Mouse (Mus musculus) retina, adult 2 months (tissue): ENCODE measurements around the gene Usp15.

Experiments
- DNase-seq: peaks from one replicate; pipeline ENCODE4 v3.0.0-alpha.2; 2012; ENCODE audit warnings: low read depth, low spot score

The Usp15 gene

DNA sequence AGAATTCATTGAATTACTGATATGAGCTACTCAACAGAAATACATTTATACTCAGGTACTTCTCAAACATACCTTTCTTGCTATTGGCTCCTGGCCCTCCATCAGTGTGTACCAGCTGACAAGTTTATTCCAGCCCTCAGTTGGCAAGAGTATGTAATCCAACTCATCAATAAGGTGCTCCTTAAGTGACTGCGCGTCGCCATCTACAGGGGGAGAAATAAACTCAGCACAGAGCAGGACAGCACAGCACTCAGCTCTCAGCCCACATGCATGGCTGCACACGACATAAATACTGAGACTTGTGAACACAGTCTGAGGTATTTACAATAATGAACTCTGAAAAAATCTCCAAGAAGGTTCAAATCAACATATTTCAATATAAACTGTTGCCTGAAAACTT is 21.0 kb downstream of the Usp15 start:
- no peak for DNase-seq

DNA sequence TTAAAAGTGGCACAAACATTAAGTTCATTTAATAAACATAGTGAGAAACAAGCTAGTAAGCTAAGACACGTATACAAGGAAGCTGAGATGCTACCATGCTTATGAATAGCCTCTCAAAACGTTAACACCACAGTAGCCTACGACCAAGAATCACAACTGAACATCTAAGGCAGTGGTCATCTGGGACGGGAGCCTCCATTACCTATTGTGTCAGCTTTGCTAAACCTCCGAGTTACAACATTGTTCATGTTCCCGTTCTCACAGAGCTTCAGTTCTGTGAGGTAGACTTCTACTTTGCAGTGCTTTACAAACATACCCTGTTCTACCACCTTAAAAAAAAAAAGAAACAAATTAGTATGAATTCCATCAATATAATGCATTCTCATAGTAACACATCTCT is 25.9 kb downstream of the Usp15 start:
- no peak for DNase-seq

DNA sequence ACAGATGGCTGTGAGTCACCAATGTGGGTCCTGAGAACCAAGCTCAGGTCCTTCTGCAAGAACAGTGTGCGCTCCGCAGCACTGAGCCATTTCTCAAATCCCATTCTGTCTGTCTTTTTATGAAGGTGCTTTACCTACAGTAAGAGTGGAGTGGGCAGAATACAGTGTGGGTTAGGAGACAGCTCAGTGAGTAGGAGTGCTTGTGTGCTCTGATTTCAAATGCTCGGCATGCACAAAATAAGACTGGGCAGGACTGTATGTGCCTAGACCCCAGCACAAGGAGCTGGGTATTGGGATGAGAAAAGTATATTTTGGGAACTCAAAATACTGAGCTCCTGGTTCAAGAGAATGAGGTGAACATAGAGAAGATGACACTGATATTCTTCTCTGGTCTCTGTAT is 31.3 kb downstream of the Usp15 start:
- no peak for DNase-seq

DNA sequence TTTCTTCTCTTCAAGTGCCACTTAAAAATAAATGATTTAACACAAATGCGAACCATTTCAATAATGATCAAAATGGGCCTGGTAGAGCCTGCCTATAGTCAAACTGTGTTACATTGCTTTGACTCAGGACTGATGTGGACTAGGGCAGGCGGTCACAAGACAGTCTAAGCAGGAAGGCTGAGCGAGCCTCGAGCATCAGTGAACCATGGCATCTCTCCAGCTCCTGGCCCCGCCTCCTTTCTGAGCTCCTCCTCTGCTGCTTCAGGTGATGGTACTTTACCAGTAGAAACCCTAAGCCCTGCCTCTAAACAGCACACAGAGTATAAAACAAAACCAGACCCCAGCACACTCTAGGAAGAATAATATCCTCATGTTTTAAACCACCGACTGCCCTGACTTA is 36.3 kb downstream of the Usp15 start:
- DNase-seq: no peak

DNA sequence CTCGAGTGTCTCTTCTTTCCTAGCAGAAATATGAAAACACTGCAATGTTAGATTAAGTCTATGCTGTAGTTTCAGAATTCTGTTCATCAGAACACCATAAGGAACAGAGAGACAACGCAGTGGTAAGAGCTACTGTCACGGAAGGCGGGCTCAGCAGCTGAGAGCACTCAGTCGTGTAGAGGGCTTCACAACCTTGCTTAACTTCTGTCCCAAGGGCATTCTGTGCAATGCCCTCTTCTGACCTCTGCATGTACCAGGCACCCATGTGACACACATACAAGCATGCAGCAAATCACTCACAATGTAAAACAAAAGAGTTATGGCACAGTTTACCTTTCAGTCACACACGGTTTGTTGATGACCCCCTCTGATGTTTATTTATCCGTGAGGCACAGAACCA is 37.5 kb downstream of the Usp15 start:
- no peak for DNase-seq

DNA sequence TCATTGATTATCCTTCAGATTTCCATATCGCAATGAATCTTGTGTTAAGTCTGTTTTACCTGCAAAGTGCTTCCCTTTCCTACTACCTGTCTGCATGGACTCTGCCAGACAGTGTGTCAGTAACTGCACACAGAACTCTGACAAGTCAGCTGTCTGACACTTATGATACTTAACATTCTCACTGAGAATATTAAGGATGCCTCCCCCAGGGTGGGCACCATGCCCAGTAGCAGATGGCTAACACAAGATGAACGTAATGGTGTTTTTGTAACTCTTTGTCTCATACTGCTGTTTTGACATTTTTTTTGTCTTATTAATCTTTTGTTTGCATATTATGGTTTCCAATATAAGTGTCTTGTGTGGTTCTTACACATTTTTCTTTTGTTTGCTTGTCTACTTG is 40.4 kb downstream of the Usp15 start:
- DNase-seq: no peak

DNA sequence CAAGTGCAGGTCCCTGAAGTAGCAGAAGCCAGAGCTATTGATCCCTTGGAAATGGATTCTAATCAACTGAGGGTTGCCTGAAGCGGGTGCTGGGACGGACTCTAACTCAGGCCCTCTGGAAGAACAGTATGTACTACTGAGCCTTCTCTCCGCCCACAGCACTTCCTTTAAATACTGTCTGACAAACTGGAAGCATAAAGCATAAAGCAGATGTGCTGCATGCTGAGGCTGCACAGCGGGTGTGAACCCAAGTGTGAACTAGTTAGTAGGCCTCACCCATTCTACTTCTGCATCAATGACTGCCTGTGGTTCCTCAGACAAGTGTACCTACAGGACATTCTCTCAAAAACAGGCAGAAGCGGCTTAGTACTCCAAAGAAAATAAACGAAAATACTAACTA is 41.0 kb downstream of the Usp15 start:
- DNase-seq: no peak

DNA sequence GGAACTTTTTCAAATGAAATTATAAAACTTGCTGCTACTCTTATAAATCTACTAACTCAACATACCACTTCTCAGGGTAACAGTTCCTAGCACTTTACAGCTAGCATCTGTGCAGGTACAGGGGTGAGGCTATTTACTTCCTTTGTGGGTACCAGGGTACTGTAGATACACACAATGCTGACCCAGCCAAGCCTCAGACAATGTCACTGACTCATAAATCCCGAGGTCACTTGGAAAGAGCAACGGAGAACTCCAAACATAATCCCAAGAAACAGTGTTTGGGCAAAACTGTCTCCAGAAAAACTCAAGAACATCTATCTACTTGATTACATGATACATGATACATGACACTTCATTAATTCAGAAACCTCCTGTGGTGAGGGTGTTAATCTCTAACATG is 43.5 kb downstream of the Usp15 start:
- DNase-seq: no peak

DNA sequence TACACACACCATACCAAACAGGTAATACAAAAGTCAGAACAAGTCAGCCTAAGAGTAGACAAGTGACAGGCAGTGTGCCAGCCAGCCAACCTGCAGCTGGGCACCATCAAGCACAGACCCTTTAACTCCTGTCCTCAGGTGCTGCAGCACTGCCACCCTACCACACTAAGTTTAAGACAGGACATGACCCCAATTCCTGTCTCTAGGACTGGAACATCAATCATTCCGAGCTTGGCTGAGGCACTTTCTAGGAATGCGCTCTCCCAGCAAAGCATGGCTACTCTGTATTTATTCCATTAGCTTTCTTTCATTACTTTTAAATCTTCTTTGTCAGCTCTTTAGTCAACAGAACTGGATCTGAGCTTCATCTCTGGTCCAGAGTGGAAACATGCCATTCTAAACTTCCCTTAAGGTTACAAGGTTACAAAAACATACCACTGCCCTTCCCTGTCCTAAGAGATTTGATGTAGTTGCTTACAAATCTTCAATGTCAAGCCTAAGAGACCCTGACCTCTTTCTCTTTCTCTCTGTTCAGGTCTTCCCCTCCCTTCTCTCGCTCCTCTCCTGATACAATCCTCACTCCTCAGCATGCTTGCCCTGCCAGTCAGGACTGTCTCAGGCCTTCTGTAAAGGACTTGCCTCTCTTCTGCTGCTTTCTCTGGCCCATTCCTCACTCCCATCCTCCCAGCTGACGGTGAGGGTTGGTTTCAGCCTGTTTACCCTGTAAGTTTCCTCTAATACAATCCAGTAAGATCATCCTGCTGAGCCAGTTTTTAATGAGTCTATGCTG is 48.6 kb downstream of the Usp15 start:
- no peak for DNase-seq

DNA sequence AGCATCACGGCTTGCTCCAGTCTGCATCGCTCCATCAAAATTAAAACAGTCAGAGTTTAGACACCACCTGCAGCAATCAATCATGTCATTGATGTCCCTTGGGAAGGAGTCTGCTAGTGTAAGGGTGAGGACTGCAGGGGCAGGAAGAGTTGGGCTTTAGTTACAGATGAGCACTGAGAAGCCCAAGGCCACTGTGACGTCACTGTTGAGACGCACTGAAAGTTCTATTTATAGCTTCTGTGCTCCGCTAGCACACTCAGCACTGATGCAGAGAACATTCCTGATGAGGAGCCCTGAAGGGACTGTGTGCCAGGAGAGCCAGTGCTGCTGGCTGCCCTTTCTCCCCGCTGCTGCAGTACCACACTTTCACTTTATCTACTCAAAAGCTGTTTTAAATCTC is 49.6 kb downstream of the Usp15 start:
- DNase-seq: no peak

DNA sequence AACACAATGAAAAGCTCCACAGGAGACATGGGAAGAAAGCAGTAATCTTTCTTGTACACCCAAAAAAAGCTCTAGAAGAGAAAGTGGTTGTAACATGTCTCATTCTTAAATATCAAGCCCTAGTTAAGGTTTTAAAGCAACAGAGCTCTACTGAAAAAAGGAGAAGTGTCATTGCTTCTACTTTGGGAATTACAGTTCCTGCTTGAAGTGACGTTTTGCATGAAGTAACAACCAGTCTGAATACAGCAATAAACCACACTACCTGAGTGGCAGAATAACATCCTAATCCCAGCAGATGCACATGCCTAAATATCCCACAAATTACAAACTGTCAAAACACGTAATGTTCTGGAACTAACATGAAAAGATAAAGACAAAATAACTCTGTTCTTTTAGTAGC is 50.4 kb downstream of the Usp15 start:
- DNase-seq: no peak

DNA sequence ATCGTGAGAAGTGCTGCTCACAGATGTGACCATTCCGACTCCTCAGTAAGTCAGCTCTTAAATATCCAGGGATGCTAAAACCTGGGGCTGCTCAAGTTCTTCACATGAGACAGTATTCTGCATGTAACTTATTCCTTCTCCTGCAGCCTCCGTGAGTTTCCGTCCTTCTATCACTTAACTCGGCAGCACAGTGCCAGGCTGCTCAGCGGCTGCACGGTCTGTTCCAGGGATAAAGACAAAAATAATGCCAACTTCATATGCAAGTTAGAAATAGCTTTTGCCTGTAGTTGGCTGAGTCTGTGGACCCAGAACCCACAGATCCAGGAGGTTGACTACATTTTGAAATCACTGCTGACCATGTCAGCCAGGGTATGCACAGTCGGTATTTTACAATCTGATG is 52.5 kb downstream of the Usp15 start:
- DNase-seq: no peak

DNA sequence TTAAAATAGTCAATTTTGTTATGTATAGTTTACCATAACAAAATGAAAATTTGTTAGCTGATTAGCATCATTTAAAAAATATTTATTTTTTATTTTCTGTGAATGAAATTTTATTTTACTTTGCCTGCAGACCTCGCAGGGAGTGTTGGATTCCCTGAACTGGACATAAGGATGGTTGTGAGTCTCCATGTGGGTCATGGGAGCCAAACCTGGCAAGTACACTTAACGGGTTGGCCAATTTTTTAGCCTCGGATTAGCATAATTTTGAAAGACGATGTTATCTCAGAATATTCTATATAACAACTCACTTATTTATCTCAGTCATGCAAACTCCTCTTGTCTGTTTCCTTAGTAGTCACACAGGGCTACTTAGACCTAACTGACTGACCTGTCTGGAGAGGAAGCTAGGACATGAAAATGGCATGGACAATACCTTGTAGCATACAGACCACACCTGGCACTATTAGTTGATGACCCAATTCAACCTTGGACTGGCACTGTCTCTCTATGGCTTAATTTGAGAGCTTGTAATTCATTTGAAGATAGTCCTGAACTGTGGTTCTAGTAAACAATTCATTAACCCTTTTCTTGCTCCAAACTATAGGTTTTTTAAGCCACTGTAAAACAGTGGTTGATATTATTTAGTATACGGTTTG is 54.3 kb downstream of the Usp15 start:
- no peak for DNase-seq

DNA sequence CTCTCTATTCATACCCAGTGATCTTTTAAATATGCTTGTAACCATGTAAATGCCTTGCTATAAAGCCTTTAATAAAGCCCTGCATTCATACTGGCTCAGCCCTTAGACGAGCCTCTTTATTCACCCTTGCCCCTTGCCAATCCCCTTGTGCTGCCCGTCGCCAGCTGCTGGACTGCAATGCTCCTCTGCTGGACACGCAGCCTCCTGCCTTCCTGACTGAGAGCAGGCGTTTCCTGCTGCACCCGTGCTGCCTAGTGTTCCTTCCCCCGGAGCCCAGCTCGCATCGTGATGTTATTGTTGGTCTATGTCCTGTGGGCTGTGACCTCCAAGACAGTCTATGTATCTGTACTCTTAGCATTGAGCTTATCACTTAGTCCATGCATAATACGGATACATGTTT is 61.0 kb downstream of the Usp15 start:
- DNase-seq: no peak

DNA sequence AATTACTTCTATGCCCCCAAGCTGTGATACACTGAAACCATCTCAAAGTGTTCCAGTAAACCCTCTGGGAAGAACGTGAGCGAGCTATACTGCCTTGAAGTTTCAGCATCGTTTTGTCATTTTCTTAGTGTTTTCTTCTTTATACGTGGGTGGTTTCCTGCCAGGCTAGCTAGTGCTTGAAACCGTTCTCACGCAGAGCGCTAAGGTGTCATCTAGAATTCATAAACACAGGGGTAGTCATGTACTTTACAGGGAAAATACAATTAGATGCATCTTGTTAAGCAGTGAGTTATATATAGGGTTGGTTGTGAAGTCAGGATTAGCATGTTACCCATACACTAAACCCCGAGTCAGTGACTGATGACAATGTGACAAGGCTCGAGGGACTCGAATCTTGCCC is 65.3 kb downstream of the Usp15 start:
- DNase-seq: no peak

DNA sequence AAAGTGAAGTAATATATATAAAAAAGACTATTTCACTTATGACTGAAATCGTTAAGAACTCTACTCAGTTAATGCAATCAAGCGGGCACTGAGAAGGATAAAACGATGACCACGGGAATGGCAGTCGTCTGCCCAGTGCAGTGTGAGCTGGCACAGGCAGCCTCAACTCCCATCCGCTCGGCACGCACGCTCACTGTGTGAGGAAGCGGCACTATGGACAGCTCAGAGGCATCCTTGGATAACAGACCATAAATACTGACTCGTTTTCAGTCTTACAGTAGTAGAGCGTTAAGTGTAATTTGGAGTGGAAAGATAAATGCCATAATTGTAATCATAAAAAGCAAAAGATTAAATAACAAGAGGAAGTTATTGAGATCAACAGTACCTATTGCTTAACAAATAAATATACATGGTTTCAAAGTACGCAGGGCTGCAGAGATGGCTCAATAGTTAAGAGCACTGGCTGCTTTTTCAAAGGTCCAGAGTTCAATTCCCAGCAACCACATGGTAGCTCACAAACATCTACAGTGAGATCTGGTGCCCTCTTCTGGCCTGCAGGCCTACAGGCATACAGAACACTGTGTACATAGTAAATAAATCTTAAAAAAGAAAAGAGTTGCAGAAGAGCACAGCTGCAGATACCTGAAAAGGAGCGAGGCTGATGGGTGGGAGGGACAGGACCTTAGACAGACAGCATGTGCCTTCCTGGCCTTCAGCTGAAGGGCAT is 76.0 kb downstream of the Usp15 start:
- DNase-seq: no peak

DNA sequence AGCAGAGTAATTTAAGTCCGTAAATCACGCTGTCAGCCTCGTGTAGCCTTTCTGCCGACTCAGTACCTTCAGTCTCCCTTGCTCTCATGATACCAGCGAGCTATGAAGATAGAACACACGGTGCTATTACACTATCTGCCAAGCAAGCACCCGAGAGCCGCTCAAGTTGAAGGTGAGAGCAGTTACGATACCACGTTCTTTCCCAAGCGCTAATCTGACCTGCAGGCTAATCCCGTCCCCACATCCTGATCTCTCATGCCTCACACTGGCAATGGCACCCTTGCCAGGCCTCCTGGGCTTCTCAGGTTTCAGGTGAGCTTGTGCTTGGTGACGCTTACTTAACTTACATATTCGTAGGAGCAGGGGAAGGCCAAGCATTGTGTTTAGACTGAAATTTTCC is 79.9 kb downstream of the Usp15 start:
- no peak for DNase-seq

DNA sequence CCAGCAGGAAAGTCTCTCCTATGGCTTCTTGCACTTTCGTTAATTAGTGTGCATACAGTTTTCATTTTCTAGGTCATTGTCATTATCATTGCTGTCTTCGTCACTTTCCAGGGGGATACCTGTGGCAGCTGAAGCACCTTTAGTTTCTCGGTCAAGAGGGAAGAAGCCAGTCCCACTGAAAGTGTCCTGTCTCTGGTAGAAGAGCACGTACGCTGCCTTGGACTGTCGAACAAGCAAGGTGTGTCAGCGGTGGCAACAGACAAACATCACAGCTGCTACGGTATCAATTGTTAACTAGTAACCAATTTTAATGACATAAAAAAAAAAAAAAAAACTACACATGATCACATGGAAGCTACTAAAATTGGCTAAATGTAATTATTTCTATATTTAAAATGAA is 83.3 kb downstream of the Usp15 start:
- DNase-seq: no peak

DNA sequence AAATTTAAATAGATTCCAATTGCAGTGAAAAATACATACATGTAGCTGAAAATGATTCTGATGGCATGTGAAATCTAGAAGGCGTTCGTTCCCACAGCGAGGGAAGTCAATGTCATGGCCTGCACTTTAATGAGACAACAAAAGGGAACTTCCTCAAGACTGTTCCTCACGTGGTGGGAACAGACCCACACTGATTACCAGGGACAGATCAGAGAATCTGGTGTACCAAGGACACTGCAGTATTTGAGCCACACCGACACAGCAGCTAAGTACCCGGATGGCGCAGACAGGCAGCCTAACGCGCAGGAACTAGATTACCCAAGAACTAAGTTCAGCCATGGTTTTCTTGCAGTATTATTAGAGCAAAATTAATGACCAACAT is 84.0 kb downstream of the Usp15 start:
- no peak for DNase-seq

DNA sequence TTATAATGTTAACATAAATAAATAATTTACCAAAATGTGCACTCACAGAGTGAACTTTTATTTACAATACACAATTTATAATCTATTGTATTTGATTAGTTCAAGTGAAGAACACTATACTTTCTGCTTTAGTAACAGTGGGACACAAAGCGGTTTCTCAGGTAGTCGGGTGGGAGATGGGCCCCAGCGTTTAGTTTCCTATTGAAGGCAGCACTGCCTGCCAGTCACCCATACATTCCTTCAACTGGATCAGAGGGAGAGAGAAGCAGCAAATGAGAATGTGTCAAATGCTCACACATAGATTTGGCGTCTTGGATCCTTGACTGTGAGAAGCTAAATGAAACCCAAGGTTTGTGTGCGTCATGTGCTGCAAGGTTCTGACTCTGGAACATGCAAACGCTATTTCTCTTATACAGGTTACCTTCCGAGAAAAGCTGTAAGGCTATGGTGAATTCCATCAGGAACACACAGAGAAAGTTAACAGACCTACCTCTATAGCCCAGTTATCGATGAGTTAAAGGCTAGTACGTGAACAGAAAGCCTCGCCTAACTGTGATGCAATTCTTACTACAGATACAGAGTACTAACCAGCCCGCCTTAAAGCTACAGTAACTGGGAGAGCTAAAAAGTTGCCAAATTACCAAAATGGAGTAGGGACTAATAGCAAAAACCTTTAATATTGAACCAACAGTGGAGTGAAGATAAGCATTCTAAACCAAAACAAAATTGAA is 84.6 kb downstream of the Usp15 start:
- no peak for DNase-seq

DNA sequence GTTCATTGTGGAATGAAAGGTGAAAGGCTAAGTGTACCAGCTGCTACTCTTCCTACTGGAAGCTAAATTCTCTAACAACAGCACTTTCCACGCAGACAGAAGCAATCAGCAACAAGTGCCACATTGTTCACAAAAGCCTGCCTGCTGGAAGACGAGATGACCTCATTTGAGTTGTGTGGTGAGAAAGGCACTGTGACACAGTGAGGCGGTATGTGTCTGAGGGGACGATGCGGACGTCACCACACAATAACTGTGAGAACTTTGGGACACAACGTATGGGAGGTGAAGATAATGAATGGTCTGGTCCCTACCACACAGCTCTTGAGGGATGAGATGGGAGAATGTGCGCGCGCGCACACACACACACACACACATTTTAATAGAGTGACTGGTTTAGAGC is 86.2 kb downstream of the Usp15 start:
- no peak for DNase-seq

DNA sequence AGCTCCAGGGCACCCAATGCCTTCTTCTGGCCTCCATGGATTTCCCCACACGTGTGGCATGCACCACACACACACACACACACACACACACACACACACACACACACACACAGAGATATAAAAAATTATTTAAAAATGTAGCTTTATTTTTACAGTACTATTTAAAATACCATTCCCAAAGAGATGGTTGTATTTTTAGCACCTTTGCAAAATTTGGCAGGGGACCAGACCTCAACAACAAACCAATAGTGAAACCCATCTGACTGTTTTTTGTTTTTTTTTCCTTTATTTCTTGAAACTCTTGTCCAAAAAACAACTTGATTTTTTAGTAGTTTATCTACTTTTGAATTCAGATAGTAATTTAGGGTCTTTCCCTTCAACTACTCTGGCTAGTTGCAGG is 88.3 kb downstream of the Usp15 start:
- DNase-seq: no peak
